Mouse (Mus musculus): ENCODE data around the gene Tmem9. TPM values are rescaled to one million over a fixed set of nuclear protein-coding genes. Genes with fewer than 3 reads are reported as not detected.

Gene Tmem9
- polyA plus RNA-seq, 1 experiment from 2014 or later = 58.8 TPM

DNA sequence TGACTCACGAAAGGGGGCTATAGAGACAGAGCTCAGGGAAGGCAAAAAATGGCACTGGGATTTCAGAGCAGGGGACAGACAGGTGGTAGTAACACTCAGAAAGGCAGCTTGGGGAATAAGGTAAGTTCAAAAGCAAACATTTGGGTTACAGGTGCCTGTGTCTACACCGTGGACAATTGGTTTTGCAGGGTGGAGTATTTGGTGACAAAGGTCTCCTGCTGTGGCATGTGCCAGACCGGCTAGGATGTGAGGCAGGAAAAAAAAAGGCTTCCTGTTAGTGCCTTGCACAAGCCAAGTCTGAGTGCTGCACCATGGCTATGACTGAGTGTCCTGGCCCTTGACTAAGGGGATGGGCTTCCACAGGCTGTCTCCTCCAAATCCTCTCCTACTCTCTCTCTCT, 50.6 kb downstream of the Tmem9 start:
- Histone ChIP-seq H3K27me3 (ENCODE audit: control insufficient read depth, insufficient read depth, low read length) (no peaks in the 10 kb centered on the region), H3K9me3 (ENCODE audit: control insufficient read depth, low read length) (no peaks in the 10 kb centered on the region), H3K27ac (ENCODE audit: low read depth, low read length) (no peak overlapping the region), H3K4me3 (ENCODE audit: low read depth, low read length) (no peak overlapping the region), H3K4me1 (ENCODE audit: control insufficient read depth, insufficient read depth, low read length) (peaks cover 7% of the 10 kb centered on the region), H3K36me3 (ENCODE audit: control insufficient read depth, insufficient read depth, low read length) (no peaks in the 10 kb centered on the region), H3K9ac (ENCODE audit: low read length) (no peak overlapping the region), H3K4me2 (no peak overlapping the region)
- DNase-seq (ENCODE audit: low spot score, missing footprints) = no peak
- no peak for ATAC-seq (ENCODE audit: low FRiP score)
- 48% methylated on average over 3 of the region's 3 CpGs for WGBS

GRCm38 (mm10) chr1:136061041-136061789, 53.3 kb downstream of the Tmem9 start:
- H3K36me3 ChIP-seq (ENCODE audit: control insufficient read depth, insufficient read depth, low read length) = no peaks in the 10 kb centered on the region
- WGBS = 57% methylated on average over 9 of the region's 9 CpGs
- no peak for DNase-seq (ENCODE audit: low spot score, missing footprints)
- no peak overlapping the region for H3K4me2 ChIP-seq
- H3K4me3 ChIP-seq (ENCODE audit: low read depth, low read length) = no peak overlapping the region
- no peak overlapping the region for H3K27ac ChIP-seq (ENCODE audit: low read depth, low read length)
- ATAC-seq (ENCODE audit: low FRiP score) = no peak
- H3K9ac ChIP-seq (ENCODE audit: low read length) = no peak overlapping the region
- no peaks in the 10 kb centered on the region for H3K9me3 ChIP-seq (ENCODE audit: control insufficient read depth, low read length)
- peaks cover under 1% of the 10 kb centered on the region; the same call in 1 of the 2 replicates for H3K4me1 ChIP-seq (ENCODE audit: control insufficient read depth, insufficient read depth, low read length)
- no peaks in the 10 kb centered on the region for H3K27me3 ChIP-seq (ENCODE audit: control insufficient read depth, insufficient read depth, low read length)

DNA sequence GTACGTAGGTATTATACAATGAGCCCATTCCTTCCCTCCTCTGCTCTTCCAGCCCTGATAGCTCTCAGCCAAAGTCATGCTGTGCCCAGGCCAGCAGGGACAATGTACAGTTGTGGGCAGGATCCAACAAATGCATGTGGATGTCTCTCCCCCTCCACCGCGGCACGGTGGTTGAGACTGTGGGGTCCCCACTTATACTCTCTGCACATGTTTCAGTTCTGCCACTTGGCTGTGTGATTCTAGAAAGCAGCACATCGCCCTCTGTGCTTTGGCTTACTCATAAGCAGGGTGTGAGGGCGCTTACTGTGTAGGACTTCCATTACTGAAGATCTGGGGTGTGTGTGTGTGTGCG, 53.8 kb downstream of the Tmem9 start:
- no peak for DNase-seq (ENCODE audit: low spot score, missing footprints)
- Histone ChIP-seq H3K36me3 (ENCODE audit: control insufficient read depth, insufficient read depth, low read length) (no peaks in the 10 kb centered on the region), H3K27ac (ENCODE audit: low read depth, low read length) (no peak overlapping the region), H3K9ac (ENCODE audit: low read length) (no peak overlapping the region), H3K4me3 (ENCODE audit: low read depth, low read length) (no peak overlapping the region), H3K4me1 (ENCODE audit: control insufficient read depth, insufficient read depth, low read length) (no peaks in the 10 kb centered on the region), H3K4me2 (no peak overlapping the region), H3K27me3 (ENCODE audit: control insufficient read depth, insufficient read depth, low read length) (no peaks in the 10 kb centered on the region), H3K9me3 (ENCODE audit: control insufficient read depth, low read length) (no peaks in the 10 kb centered on the region)
- no peak for ATAC-seq (ENCODE audit: low FRiP score)
- WGBS = 89% methylated on average over 7 of the region's 7 CpGs

- DNase-seq (ENCODE audit: low spot score, missing footprints) (no peak), ATAC-seq (ENCODE audit: low FRiP score) (no peak)
- H3K4me3 ChIP-seq (ENCODE audit: low read depth, low read length) = no peak overlapping the region
- no peaks in the 10 kb centered on the region for H3K27me3 ChIP-seq (ENCODE audit: control insufficient read depth, insufficient read depth, low read length)
- H3K9me3 ChIP-seq (ENCODE audit: control insufficient read depth, low read length) = no peaks in the 10 kb centered on the region
- no peaks in the 10 kb centered on the region for H3K4me1 ChIP-seq (ENCODE audit: control insufficient read depth, insufficient read depth, low read length)
- H3K4me2 ChIP-seq = no peak overlapping the region
- WGBS = 83% methylated on average over 5 of the region's 5 CpGs
- no peak overlapping the region for H3K9ac ChIP-seq (ENCODE audit: low read length)
- H3K36me3 ChIP-seq (ENCODE audit: control insufficient read depth, insufficient read depth, low read length) = no peaks in the 10 kb centered on the region
- H3K27ac ChIP-seq (ENCODE audit: low read depth, low read length) = no peak overlapping the region
Observed at GRCm38 (mm10) chr1:136063991-136064390, 56.0 kb downstream of the Tmem9 start.

DNA sequence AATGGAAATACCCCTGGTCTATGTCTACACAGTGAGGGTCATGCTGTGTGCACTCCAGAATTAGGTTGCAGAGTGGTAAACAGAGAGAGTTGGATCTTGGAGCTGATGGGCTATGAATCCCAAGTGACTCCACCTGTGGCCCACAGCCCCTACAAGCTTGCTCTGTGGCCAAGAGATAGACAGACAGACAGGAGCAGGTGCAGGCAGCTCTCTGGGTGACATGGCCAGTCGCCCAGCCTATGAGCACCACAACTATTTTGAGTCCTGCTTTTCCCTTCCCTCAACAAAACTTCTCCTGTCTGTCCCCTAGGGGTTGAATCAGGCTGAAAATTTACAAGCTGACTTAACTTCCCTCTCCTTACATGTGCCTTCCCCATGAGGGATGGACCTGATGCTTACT, 58.7 kb downstream of the Tmem9 start:
- no peak for DNase-seq (ENCODE audit: low spot score, missing footprints)
- Histone ChIP-seq H3K9ac (ENCODE audit: low read length) (no peak overlapping the region), H3K9me3 (ENCODE audit: control insufficient read depth, low read length) (no peaks in the 10 kb centered on the region), H3K27me3 (ENCODE audit: control insufficient read depth, insufficient read depth, low read length) (no peaks in the 10 kb centered on the region), H3K4me1 (ENCODE audit: control insufficient read depth, insufficient read depth, low read length) (no peaks in the 10 kb centered on the region), H3K4me2 (no peak overlapping the region), H3K36me3 (ENCODE audit: control insufficient read depth, insufficient read depth, low read length) (no peaks in the 10 kb centered on the region), H3K4me3 (ENCODE audit: low read depth, low read length) (no peak overlapping the region), H3K27ac (ENCODE audit: low read depth, low read length) (no peak overlapping the region)
- ATAC-seq (ENCODE audit: low FRiP score) = no peak
- WGBS = 75% methylated on average over 1 of the region's 1 CpGs

GRCm38 (mm10) chr1:136067579-136067978, 59.6 kb downstream of the Tmem9 start:
- Histone ChIP-seq H3K4me1 (ENCODE audit: control insufficient read depth, insufficient read depth, low read length) (no peaks in the 10 kb centered on the region), H3K4me3 (ENCODE audit: low read depth, low read length) (no peak overlapping the region), H3K9me3 (ENCODE audit: control insufficient read depth, low read length) (no peaks in the 10 kb centered on the region), H3K27me3 (ENCODE audit: control insufficient read depth, insufficient read depth, low read length) (no peaks in the 10 kb centered on the region), H3K36me3 (ENCODE audit: control insufficient read depth, insufficient read depth, low read length) (no peaks in the 10 kb centered on the region), H3K4me2 (no peak overlapping the region), H3K27ac (ENCODE audit: low read depth, low read length) (no peak overlapping the region), H3K9ac (ENCODE audit: low read length) (no peak overlapping the region)
- WGBS = 75% methylated on average over 3 of the region's 3 CpGs
- no peak for DNase-seq (ENCODE audit: low spot score, missing footprints)
- no peak for ATAC-seq (ENCODE audit: low FRiP score)

DNA sequence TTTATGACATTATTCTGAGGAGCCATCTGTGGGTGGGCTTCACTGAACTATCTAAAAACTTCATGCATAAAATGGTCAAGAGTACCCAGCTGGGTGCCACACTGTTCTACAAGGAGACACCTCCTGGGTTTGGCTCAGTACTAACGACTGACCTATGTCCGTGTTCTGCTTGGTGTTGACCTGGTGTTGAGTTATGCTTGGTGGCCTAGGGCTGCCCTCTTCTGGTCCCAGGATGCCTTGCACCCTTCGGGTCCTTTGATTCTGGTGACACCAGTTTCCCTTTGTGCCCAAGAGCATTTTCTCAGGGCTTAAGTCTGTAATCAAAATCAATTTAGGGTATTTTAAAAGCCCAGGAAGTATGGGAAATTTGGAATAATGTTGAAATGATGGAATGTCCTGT, 68.1 kb downstream of the Tmem9 start:
- ATAC-seq (ENCODE audit: low FRiP score) = peak; percentile 46; the same call in 1 of the 2 replicates
- 5% methylated on average over 3 of the region's 3 CpGs for WGBS

GRCm38 (mm10) chr1:136077656-136078055, 69.7 kb downstream of the Tmem9 start:
- no peak for DNase-seq (ENCODE audit: low spot score, missing footprints)
- Histone ChIP-seq H3K27me3 (ENCODE audit: control insufficient read depth, insufficient read depth, low read length) (no peaks in the 10 kb centered on the region), H3K9me3 (ENCODE audit: control insufficient read depth, low read length) (no peaks in the 10 kb centered on the region), H3K4me2 (no peak overlapping the region), H3K9ac (ENCODE audit: low read length) (no peak overlapping the region), H3K36me3 (ENCODE audit: control insufficient read depth, insufficient read depth, low read length) (no peaks in the 10 kb centered on the region), H3K4me3 (ENCODE audit: low read depth, low read length) (no peak overlapping the region), H3K27ac (ENCODE audit: low read depth, low read length) (no peak overlapping the region), H3K4me1 (ENCODE audit: control insufficient read depth, insufficient read depth, low read length) (no peaks in the 10 kb centered on the region)
- WGBS = 74% methylated on average over 4 of the region's 4 CpGs
- ATAC-seq (ENCODE audit: low FRiP score) = no peak

More for the DNA sequence above, 68.1 kb downstream of the Tmem9 start:
- Histone ChIP-seq H3K4me2 (no peak overlapping the region), H3K9ac (ENCODE audit: low read length) (no peak overlapping the region), H3K27me3 (ENCODE audit: control insufficient read depth, insufficient read depth, low read length) (no peaks in the 10 kb centered on the region), H3K27ac (ENCODE audit: low read depth, low read length) (no peak overlapping the region), H3K4me1 (ENCODE audit: control insufficient read depth, insufficient read depth, low read length) (no peaks in the 10 kb centered on the region), H3K4me3 (ENCODE audit: low read depth, low read length) (no peak overlapping the region), H3K36me3 (ENCODE audit: control insufficient read depth, insufficient read depth, low read length) (no peaks in the 10 kb centered on the region), H3K9me3 (ENCODE audit: control insufficient read depth, low read length) (no peaks in the 10 kb centered on the region)
- DNase-seq (ENCODE audit: low spot score, missing footprints) = peak; percentile 85

- DNase-seq (ENCODE audit: low spot score, missing footprints) = no peak
- no peak for ATAC-seq (ENCODE audit: low FRiP score)
- Histone ChIP-seq H3K9me3 (ENCODE audit: control insufficient read depth, low read length) (no peaks in the 10 kb centered on the region), H3K27me3 (ENCODE audit: control insufficient read depth, insufficient read depth, low read length) (no peaks in the 10 kb centered on the region), H3K4me3 (ENCODE audit: low read depth, low read length) (no peak overlapping the region), H3K4me2 (no peak overlapping the region), H3K4me1 (ENCODE audit: control insufficient read depth, insufficient read depth, low read length) (no peaks in the 10 kb centered on the region), H3K9ac (ENCODE audit: low read length) (no peak overlapping the region), H3K27ac (ENCODE audit: low read depth, low read length) (no peak overlapping the region), H3K36me3 (ENCODE audit: control insufficient read depth, insufficient read depth, low read length) (no peaks in the 10 kb centered on the region)
- WGBS = 84% methylated on average over 1 of the region's 1 CpGs
Observed at GRCm38 (mm10) chr1:136081161-136081560, 73.2 kb downstream of the Tmem9 start.

Data from midbrain, embryonic 11.5 days (tissue).